Mouse (Mus musculus) activated CD4-positive, CD25-positive, alpha-beta regulatory T cell, adult 4 months (primary cell): ENCODE measurements around the gene AU040320. TPM values are rescaled to one million over a fixed set of nuclear protein-coding genes. Genes with fewer than 3 reads are reported as not detected.

Experiments
- ATAC-seq: one replicate; pipeline ENCODE4 v1.8.0; 2017
- polyA plus RNA-seq, 2 experiments: library from polyadenylated mRNA; unstranded; fragments of 100-300 nt; shearing (Covaris generic); gene quantifications; one replicate each; pipeline ENCODE4 v1.2.1; 2017

AU040320 gene
- polyA plus RNA-seq, 2 experiments from 2014 or later: 11.8 to 15.6 TPM

- ATAC-seq: no peak
Measured at GRCm38 (mm10) chr4:126750046-126750683, 3.2 kb upstream of the AU040320 start.

- no peak for ATAC-seq
Measured at GRCm38 (mm10) chr4:126750863-126751555, 2.3 kb upstream of the AU040320 start.

GRCm38 (mm10) chr4:126751556-126752023 lies 1.8 kb upstream of the AU040320 start:
- ATAC-seq: no peak

- no peak for ATAC-seq
Measured at GRCm38 (mm10) chr4:126752024-126752607, 1.2 kb upstream of the AU040320 start.

GRCm38 (mm10) chr4:126752608-126753141 lies 669 bp upstream of the AU040320 start:
- peak; percentile 30 for ATAC-seq

GRCm38 (mm10) chr4:126754231-126754611 lies 877 bp downstream of the AU040320 start:
- ATAC-seq: no peak

- ATAC-seq: no peak
Measured at GRCm38 (mm10) chr4:126754736-126755374, 1.5 kb downstream of the AU040320 start.

GRCm38 (mm10) chr4:126756766-126757165 lies 3.4 kb downstream of the AU040320 start:
- no peak for ATAC-seq

GRCm38 (mm10) chr4:126758299-126758698 lies 5.0 kb downstream of the AU040320 start:
- ATAC-seq: no peak

- no peak for ATAC-seq
Measured at GRCm38 (mm10) chr4:126759435-126759834, 6.1 kb downstream of the AU040320 start.

- ATAC-seq: no peak
Measured at GRCm38 (mm10) chr4:126762586-126763359, 9.4 kb downstream of the AU040320 start.

GRCm38 (mm10) chr4:126763483-126763882 lies 10.1 kb downstream of the AU040320 start:
- ATAC-seq: no peak

GRCm38 (mm10) chr4:126769800-126770563 lies 16.6 kb downstream of the AU040320 start:
- no peak for ATAC-seq

- no peak for ATAC-seq
Measured at GRCm38 (mm10) chr4:126770831-126771230, 17.5 kb downstream of the AU040320 start.

GRCm38 (mm10) chr4:126773871-126774270 lies 20.5 kb downstream of the AU040320 start:
- no peak for ATAC-seq

GRCm38 (mm10) chr4:126775182-126775581 lies 21.8 kb downstream of the AU040320 start:
- ATAC-seq: no peak

GRCm38 (mm10) chr4:126779148-126779581 lies 25.8 kb downstream of the AU040320 start:
- ATAC-seq: no peak

- ATAC-seq: no peak
Measured at GRCm38 (mm10) chr4:126779826-126780775, 26.8 kb downstream of the AU040320 start.

- ATAC-seq: no peak
Measured at GRCm38 (mm10) chr4:126781871-126782270, 28.5 kb downstream of the AU040320 start.

- no peak for ATAC-seq
Measured at GRCm38 (mm10) chr4:126782512-126782911, 29.2 kb downstream of the AU040320 start.
